ENCODE assay signal across 13 mouse cellular contexts in the genomic region with DNA sequence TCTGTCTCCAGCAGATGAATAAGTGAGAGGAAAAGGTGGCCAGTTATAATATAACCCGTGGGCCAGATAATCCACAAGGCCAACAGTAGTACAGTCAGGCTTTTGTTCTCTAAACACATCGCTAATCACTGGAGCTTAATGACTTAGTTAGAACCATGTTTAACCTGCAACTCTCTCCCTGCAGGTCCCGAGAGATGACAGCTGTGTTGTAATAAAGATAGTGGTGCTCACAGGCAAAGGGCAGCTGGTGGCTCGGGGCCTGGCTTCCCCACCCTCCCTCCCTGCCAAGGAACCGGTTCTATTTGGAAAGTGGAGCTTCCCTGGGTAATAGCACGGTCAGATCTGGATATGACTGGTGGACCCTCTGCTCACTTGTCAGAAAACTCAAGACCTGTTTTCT.
"Had no signal": no experiment of that assay in that cellular context is flagged by ENCODE, and none has a peak within 500 bp of the region (broad histone marks: within the 10 kb centered on the region; RNA-seq: fewer than 3 reads in every experiment).

No protein-coding gene starts in this region.

- H3K4me1 ChIP-seq: liver, embryonic 12.5 days; midbrain, embryonic 10.5 days; neural tube, embryonic 12.5 days had no signal

- H3K9me3 ChIP-seq: limb, embryonic 15.5 days; liver, embryonic 12.5 days; midbrain, embryonic 10.5 days; neural tube, embryonic 12.5 days had no signal

- H3K27ac ChIP-seq: limb, embryonic 15.5 days; liver, embryonic 12.5 days; midbrain, embryonic 10.5 days; neural tube, embryonic 12.5 days had no signal

- H3K27me3 ChIP-seq: neural tube, embryonic 12.5 days had no signal

- DNase-seq: kidney, adult 2 months; kidney, postnatal 36 days; left cerebral cortex, postnatal 4 days; lung, embryonic 14.5 days; lung, postnatal 4 days; midbrain, embryonic 14.5 days; right cerebral cortex, postnatal 14 days; thymus, adult 2 months; thymus, postnatal 25 days had no signal

- H3K9ac ChIP-seq: limb, embryonic 15.5 days; liver, embryonic 12.5 days; lung, embryonic 14.5 days; neural tube, embryonic 12.5 days had no signal

- H3K4me3 ChIP-seq: limb, embryonic 15.5 days; liver, embryonic 12.5 days; midbrain, embryonic 10.5 days; neural tube, embryonic 12.5 days had no signal

- H3K36me3 ChIP-seq: limb, embryonic 15.5 days; liver, embryonic 12.5 days; midbrain, embryonic 10.5 days; neural tube, embryonic 12.5 days had no signal

- H3K4me2 ChIP-seq: limb, embryonic 15.5 days; liver, embryonic 12.5 days; lung, embryonic 14.5 days; neural tube, embryonic 12.5 days had no signal

- ATAC-seq: liver, embryonic 12.5 days had no signal
